Mouse (Mus musculus) kidney, adult 8-10 months (tissue): ENCODE data around the gene Proz.

Source experiments
- DNase-seq, 2 experiments: peaks; one replicate each; pipeline ENCODE4 v3.0.0; 2022

Gene Proz

GRCm38 (mm10) chr8:13107990-13108638 lies 47.4 kb downstream of the Proz start:
- no peak for DNase-seq

GRCm38 (mm10) chr8:13108967-13109366 lies 48.3 kb downstream of the Proz start:
- DNase-seq = no peak

GRCm38 (mm10) chr8:13109416-13109960 lies 48.8 kb downstream of the Proz start:
- no peak for DNase-seq

GRCm38 (mm10) chr8:13111917-13112316 lies 51.2 kb downstream of the Proz start:
- no peak for DNase-seq

- DNase-seq = no peak
Measured at GRCm38 (mm10) chr8:13113232-13113631, 52.5 kb downstream of the Proz start.

- no peak for DNase-seq
Measured at GRCm38 (mm10) chr8:13117096-13117495, 56.4 kb downstream of the Proz start.

- no peak for DNase-seq
Measured at GRCm38 (mm10) chr8:13118516-13118915, 57.8 kb downstream of the Proz start.

GRCm38 (mm10) chr8:13120882-13121665 lies 60.4 kb downstream of the Proz start:
- no peak for DNase-seq

- DNase-seq = no peak
Measured at GRCm38 (mm10) chr8:13122887-13123421, 62.2 kb downstream of the Proz start.

- DNase-seq = no peak
Measured at GRCm38 (mm10) chr8:13124897-13125296, 64.2 kb downstream of the Proz start.
